Mouse (Mus musculus) hindbrain, embryonic 15.5 days (tissue): Measurements from ENCODE around the gene Sgo1. TPM values are rescaled to one million over a fixed set of nuclear protein-coding genes. Genes with fewer than 3 reads are reported as not detected.
"Not testable (repeated sequence)": the region's sequence is repeated elsewhere in the genome, so short reads cannot be mapped to it uniquely, and the experiment has no call there.

Source experiments
- ATAC-seq: fragments of 200-750 bp; cut with Nextera tagmentation; 2 replicates; pipeline ENCODE4 v1.8.0; 2017; ENCODE audit warnings: low read depth, moderate number of reproducible peaks, moderate TSS enrichment; ENCODE audit not compliant: low FRiP score
- H3K27ac ChIP-seq: fragments of 300-500 bp; sonication (generic); replicated peaks from 2 replicates; pipeline ENCODE4 v1.5.1; 2015; ENCODE audit warnings: mild to moderate bottlenecking, inconsistent platforms
- H3K27me3 ChIP-seq: fragments of 300-500 bp; sonication (generic); 2 replicates; pipeline ENCODE4 v1.6.1; 2015; ENCODE audit warnings: control low read depth, inconsistent platforms
- H3K36me3 ChIP-seq: fragments of 300-500 bp; sonication (generic); 2 replicates; pipeline ENCODE4 v1.6.1; 2015; ENCODE audit warnings: control low read depth, inconsistent platforms
- H3K4me1 ChIP-seq: fragments of 300-500 bp; sonication (generic); replicated peaks from 2 replicates; pipeline ENCODE4 v1.6.1; 2015; ENCODE audit warnings: control low read depth, inconsistent platforms
- H3K4me2 ChIP-seq: fragments of 300-500 bp; sonication (generic); 2 replicates; pipeline ENCODE4 v1.6.1; 2015; ENCODE audit warnings: moderate library complexity, mild to moderate bottlenecking, inconsistent platforms
- H3K4me3 ChIP-seq: fragments of 300-500 bp; sonication (generic); 2 replicates; pipeline ENCODE4 v1.5.1; 2015; ENCODE audit warnings: mild to moderate bottlenecking, inconsistent platforms
- H3K9ac ChIP-seq: fragments of 300-500 bp; sonication (generic); 2 replicates; pipeline ENCODE4 v1.6.1; 2015; ENCODE audit warnings: inconsistent platforms
- H3K9me3 ChIP-seq: fragments of 300-500 bp; sonication (generic); 2 replicates; pipeline ENCODE4 v1.6.1; 2016; ENCODE audit warnings: control low read depth, inconsistent platforms
- WGBS: fragments of 180-500 bp; shearing (Covaris S2); methylation state at CpG from one replicate; pipeline ENCODE4 v1.1.7; 2015; 5-methylcytosine and 5-hydroxymethylcytosine counted together
- polyA plus RNA-seq: library from polyadenylated mRNA; unstranded; fragments of >200 nt; fragmentation: Nextera tagmentation; extraction: Ambion mirVana; gene quantifications from 2 replicates; pipeline ENCODE4 v1.2.1, GENCODE M21; 2015

The Sgo1 gene
- 7.6 and 10.1 TPM in 2 replicates for polyA plus RNA-seq

- Histone ChIP-seq H3K27ac (peak within 1 kb of the TSS; percentile 99), H3K4me3 (peak within 1 kb of the TSS; percentile 60), H3K9me3 (no peaks in the 10 kb centered on the region), H3K9ac (peak within 1 kb of the TSS; percentile 71), H3K36me3 (no peaks in the 10 kb centered on the region), H3K4me1 (peaks cover 12% of the 10 kb centered on the region; the same call in 1 of the 2 replicates), H3K27me3 (no peaks in the 10 kb centered on the region), H3K4me2 (peak within 1 kb of the TSS; percentile 81)
- ATAC-seq, result peak; percentile 100
- under 1% methylated on average over 78 of the region's 78 CpGs for WGBS
Observed at GRCm38 (mm10) chr17:53688877-53689802, at the start of gene Sgo1. TSS of gene Sgo1 (minus strand) at chr17:53689333.

- not testable (repeated sequence) for H3K4me1 ChIP-seq, ATAC-seq, H3K4me2 ChIP-seq, H3K9ac ChIP-seq, H3K36me3 ChIP-seq, H3K27ac ChIP-seq, H3K27me3 ChIP-seq, H3K4me3 ChIP-seq, H3K9me3 ChIP-seq
- 93% methylated on average over 3 of the region's 3 CpGs for WGBS
Observed at GRCm38 (mm10) chr17:53718916-53719315, 29.8 kb upstream of the Sgo1 start.

- 80% methylated on average over 1 of the region's 1 CpGs for WGBS
- no peak overlapping the region for H3K9ac ChIP-seq
- no peaks in the 10 kb centered on the region for H3K4me1 ChIP-seq
- no peaks in the 10 kb centered on the region for H3K27me3 ChIP-seq
- no peak overlapping the region for H3K4me3 ChIP-seq
- no peak overlapping the region for H3K27ac ChIP-seq
- ATAC-seq, result no peak
- H3K4me2 ChIP-seq, result no peak overlapping the region
- H3K9me3 ChIP-seq, result no peaks in the 10 kb centered on the region
- H3K36me3 ChIP-seq, result no peaks in the 10 kb centered on the region
Observed at GRCm38 (mm10) chr17:53718474-53718873, 29.3 kb upstream of the Sgo1 start.

GRCm38 (mm10) chr17:53715161-53715560, 26.0 kb upstream of the Sgo1 start:
- H3K9ac ChIP-seq, H3K4me1 ChIP-seq, H3K27ac ChIP-seq, ATAC-seq, H3K36me3 ChIP-seq, H3K4me2 ChIP-seq, H3K9me3 ChIP-seq, H3K27me3 ChIP-seq, H3K4me3 ChIP-seq: not testable (repeated sequence)
- 57% methylated on average over 1 of the region's 1 CpGs for WGBS

- no peaks in the 10 kb centered on the region for H3K9me3 ChIP-seq
- H3K4me3 ChIP-seq, result no peak overlapping the region
- H3K27me3 ChIP-seq, result no peaks in the 10 kb centered on the region
- H3K9ac ChIP-seq, result no peak overlapping the region
- 63% methylated on average over 1 of the region's 1 CpGs for WGBS
- no peak overlapping the region for H3K4me2 ChIP-seq
- no peak for ATAC-seq
- H3K27ac ChIP-seq, result no peak overlapping the region
- no peaks in the 10 kb centered on the region for H3K36me3 ChIP-seq
- H3K4me1 ChIP-seq, result no peaks in the 10 kb centered on the region
Observed at GRCm38 (mm10) chr17:53714453-53714852, 25.3 kb upstream of the Sgo1 start.

GRCm38 (mm10) chr17:53697521-53697920, 8.4 kb upstream of the Sgo1 start:
- WGBS, result 88% methylated on average over 8 of the region's 8 CpGs
- H3K9me3 ChIP-seq, H3K27me3 ChIP-seq, H3K36me3 ChIP-seq, H3K4me2 ChIP-seq, H3K4me1 ChIP-seq, H3K27ac ChIP-seq, H3K4me3 ChIP-seq, ATAC-seq, H3K9ac ChIP-seq: not testable (repeated sequence)

- Histone ChIP-seq H3K9me3 (no peaks in the 10 kb centered on the region), H3K4me2 (no peak overlapping the region), H3K36me3 (no peaks in the 10 kb centered on the region), H3K27ac (no peak overlapping the region), H3K27me3 (no peaks in the 10 kb centered on the region), H3K4me1 (peaks cover 7% of the 10 kb centered on the region; the same call in 1 of the 2 replicates), H3K9ac (no peak overlapping the region), H3K4me3 (no peak overlapping the region)
- ATAC-seq, result no peak
- 82% methylated on average over 2 of the region's 2 CpGs for WGBS
Observed at GRCm38 (mm10) chr17:53694039-53694438, 4.9 kb upstream of the Sgo1 start.

GRCm38 (mm10) chr17:53689946-53690345, 813 bp upstream of the Sgo1 start:
- Histone ChIP-seq H3K9me3 (no peaks in the 10 kb centered on the region), H3K4me2 (peak overlapping the region; percentile 81), H3K4me1 (peaks cover 12% of the 10 kb centered on the region; the same call in 1 of the 2 replicates), H3K9ac (peak overlapping the region; percentile 71), H3K36me3 (no peaks in the 10 kb centered on the region), H3K4me3 (peak overlapping the region; percentile 60), H3K27me3 (no peaks in the 10 kb centered on the region), H3K27ac (peak overlapping the region; percentile 99)
- ATAC-seq, result 0 out of 2 replicates have a peak, but pooled peaks have one; percentile 29
- WGBS, result 15% methylated on average over 7 of the region's 7 CpGs

- H3K4me3 ChIP-seq, result peak overlapping the region; percentile 60
- WGBS, result 26% methylated on average over 1 of the region's 1 CpGs
- no peaks in the 10 kb centered on the region for H3K9me3 ChIP-seq
- peak overlapping the region; percentile 81 for H3K4me2 ChIP-seq
- H3K9ac ChIP-seq, result no peak overlapping the region
- no peaks in the 10 kb centered on the region for H3K27me3 ChIP-seq
- H3K27ac ChIP-seq, result no peak overlapping the region
- peaks cover 12% of the 10 kb centered on the region; the same call in 1 of the 2 replicates for H3K4me1 ChIP-seq
- no peak for ATAC-seq
- H3K36me3 ChIP-seq, result no peaks in the 10 kb centered on the region
Observed at GRCm38 (mm10) chr17:53688321-53688720, 812 bp downstream of the Sgo1 start.

- no peak overlapping the region for H3K4me2 ChIP-seq
- H3K4me3 ChIP-seq, result no peak overlapping the region
- H3K27ac ChIP-seq, result 0 out of 2 replicates have a peak overlapping the region, but pooled peaks have one; percentile 14
- no peak overlapping the region for H3K9ac ChIP-seq
- ATAC-seq, result peak; percentile 93
- no peaks in the 10 kb centered on the region for H3K36me3 ChIP-seq
- H3K27me3 ChIP-seq, result no peaks in the 10 kb centered on the region
- H3K4me1 ChIP-seq, result no peaks in the 10 kb centered on the region
- WGBS, result 61% methylated on average over 8 of the region's 8 CpGs
- no peaks in the 10 kb centered on the region for H3K9me3 ChIP-seq
Observed at GRCm38 (mm10) chr17:53678716-53679115, 10.4 kb downstream of the Sgo1 start.

GRCm38 (mm10) chr17:53670453-53670852, 18.7 kb downstream of the Sgo1 start:
- no peak overlapping the region for H3K27ac ChIP-seq
- no peak overlapping the region for H3K4me3 ChIP-seq
- WGBS, result 90% methylated on average over 8 of the region's 8 CpGs
- no peak overlapping the region for H3K9ac ChIP-seq
- H3K4me2 ChIP-seq, result no peak overlapping the region
- no peaks in the 10 kb centered on the region for H3K27me3 ChIP-seq
- no peaks in the 10 kb centered on the region for H3K9me3 ChIP-seq
- no peak for ATAC-seq
- H3K36me3 ChIP-seq, result peaks cover 32% of the 10 kb centered on the region; the same call in 1 of the 2 replicates
- no peaks in the 10 kb centered on the region for H3K4me1 ChIP-seq

GRCm38 (mm10) chr17:53664703-53665382, 24.3 kb downstream of the Sgo1 start:
- H3K4me3 ChIP-seq, result no peak overlapping the region
- ATAC-seq, result no peak
- 68% methylated on average over 2 of the region's 2 CpGs for WGBS
- no peak overlapping the region for H3K27ac ChIP-seq
- H3K4me2 ChIP-seq, result no peak overlapping the region
- peaks cover 38% of the 10 kb centered on the region for H3K36me3 ChIP-seq
- no peaks in the 10 kb centered on the region for H3K4me1 ChIP-seq
- no peaks in the 10 kb centered on the region for H3K27me3 ChIP-seq
- H3K9me3 ChIP-seq, result no peaks in the 10 kb centered on the region
- no peak overlapping the region for H3K9ac ChIP-seq
